Mouse (Mus musculus): Measurements from ENCODE around the gene Tmigd1.

Gene Tmigd1

GRCm38 (mm10) chr11:76901579-76902361 is at the start of gene Tmigd1:
Gene Tmigd1 (plus strand): TSS chr11:76902159.
- no peak for DNase-seq (ENCODE audit: extremely low read depth, low read depth, low spot score)

GRCm38 (mm10) chr11:76854475-76855341 is 47.3 kb upstream of the Tmigd1 start:
- no peak for DNase-seq (ENCODE audit: extremely low read depth, low read depth, low spot score)

GRCm38 (mm10) chr11:76856601-76857000 is 45.4 kb upstream of the Tmigd1 start:
- no peak for DNase-seq (ENCODE audit: extremely low read depth, low read depth, low spot score)

GRCm38 (mm10) chr11:76857111-76857510 is 44.8 kb upstream of the Tmigd1 start:
- no peak for DNase-seq (ENCODE audit: extremely low read depth, low read depth, low spot score)

- no peak for DNase-seq (ENCODE audit: extremely low read depth, low read depth, low spot score)
Observed at GRCm38 (mm10) chr11:76858781-76859180, 43.2 kb upstream of the Tmigd1 start.

- DNase-seq (ENCODE audit: extremely low read depth, low read depth, low spot score): no peak
Observed at GRCm38 (mm10) chr11:76859261-76859660, 42.7 kb upstream of the Tmigd1 start.

- no peak for DNase-seq (ENCODE audit: extremely low read depth, low read depth, low spot score)
Observed at GRCm38 (mm10) chr11:76861185-76861584, 40.8 kb upstream of the Tmigd1 start.

- peak; percentile 98 for DNase-seq (ENCODE audit: extremely low read depth, low read depth, low spot score)
Observed at GRCm38 (mm10) chr11:76872556-76873234, 29.3 kb upstream of the Tmigd1 start.

- DNase-seq (ENCODE audit: extremely low read depth, low read depth, low spot score): no peak
Observed at GRCm38 (mm10) chr11:76873865-76874264, 28.1 kb upstream of the Tmigd1 start.

GRCm38 (mm10) chr11:76874766-76875165 is 27.2 kb upstream of the Tmigd1 start:
- DNase-seq (ENCODE audit: extremely low read depth, low read depth, low spot score): no peak

- DNase-seq (ENCODE audit: extremely low read depth, low read depth, low spot score): no peak
Observed at GRCm38 (mm10) chr11:76879816-76880215, 22.1 kb upstream of the Tmigd1 start.

GRCm38 (mm10) chr11:76884451-76884850 is 17.5 kb upstream of the Tmigd1 start:
- DNase-seq (ENCODE audit: extremely low read depth, low read depth, low spot score): no peak

- DNase-seq (ENCODE audit: extremely low read depth, low read depth, low spot score): no peak
Observed at GRCm38 (mm10) chr11:76889339-76890164, 12.4 kb upstream of the Tmigd1 start.

GRCm38 (mm10) chr11:76891171-76891570 is 10.8 kb upstream of the Tmigd1 start:
- no peak for DNase-seq (ENCODE audit: extremely low read depth, low read depth, low spot score)

- DNase-seq (ENCODE audit: extremely low read depth, low read depth, low spot score): no peak
Observed at GRCm38 (mm10) chr11:76891738-76892349, 10.1 kb upstream of the Tmigd1 start.

GRCm38 (mm10) chr11:76892972-76893371 is 9.0 kb upstream of the Tmigd1 start:
- no peak for DNase-seq (ENCODE audit: extremely low read depth, low read depth, low spot score)

GRCm38 (mm10) chr11:76893570-76893969 is 8.4 kb upstream of the Tmigd1 start:
- DNase-seq (ENCODE audit: extremely low read depth, low read depth, low spot score): peak; percentile 70

- DNase-seq (ENCODE audit: extremely low read depth, low read depth, low spot score): no peak
Observed at GRCm38 (mm10) chr11:76894240-76894639, 7.7 kb upstream of the Tmigd1 start.

- DNase-seq (ENCODE audit: extremely low read depth, low read depth, low spot score): no peak
Observed at GRCm38 (mm10) chr11:76896360-76896759, 5.6 kb upstream of the Tmigd1 start.

GRCm38 (mm10) chr11:76897126-76897525 is 4.8 kb upstream of the Tmigd1 start:
- DNase-seq (ENCODE audit: extremely low read depth, low read depth, low spot score): no peak

All from fat pad, adult 2 months (tissue).